Mouse (Mus musculus): ENCODE data around the gene Gm20388.

Gene Gm20388

GRCm38 (mm10) chr8:122467816-122468215, 2557.2 kb downstream of the Gm20388 start:
- DNase-seq (ENCODE audit: low spot score) = no peak

DNA sequence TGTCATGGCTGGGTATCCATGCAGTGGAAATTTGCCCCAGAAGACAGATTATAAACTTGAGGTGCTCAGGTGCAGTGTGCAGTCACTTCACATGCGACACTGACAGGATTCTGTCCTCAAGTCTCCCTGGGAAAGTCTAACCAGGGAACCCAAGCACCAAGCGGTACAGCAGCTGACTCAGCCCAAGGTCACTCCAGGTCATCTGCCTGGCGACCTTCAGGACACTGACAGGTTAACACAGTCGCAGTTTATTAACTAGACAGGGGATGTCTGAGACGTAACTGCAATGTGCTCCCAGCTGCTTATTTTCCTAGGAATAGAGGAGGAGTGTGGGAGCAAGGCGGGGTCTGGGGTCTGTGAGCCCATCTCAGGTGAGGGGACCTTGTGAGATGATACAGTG, 2558.8 kb downstream of the Gm20388 start:
- DNase-seq (ENCODE audit: low spot score) = no peak

DNA sequence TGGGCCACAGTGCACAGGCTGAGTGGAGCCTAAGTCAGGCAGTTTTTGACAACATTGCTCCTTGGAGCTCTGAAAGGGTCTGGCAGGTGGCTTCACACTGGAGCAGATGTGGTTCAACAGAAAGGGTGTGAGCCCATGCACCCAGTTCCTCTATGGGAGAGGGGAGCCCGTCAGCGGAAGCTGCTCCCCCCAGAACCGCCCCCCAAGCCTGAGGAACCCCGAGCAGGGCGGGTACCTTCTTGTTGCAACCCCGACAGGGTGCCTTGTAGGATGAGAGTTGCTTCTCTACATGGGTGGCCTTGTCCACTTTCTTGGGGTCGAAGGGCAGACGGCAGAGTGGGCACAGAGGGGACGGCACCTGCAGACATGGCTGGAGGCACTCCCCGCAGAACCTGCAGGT, 2559.3 kb downstream of the Gm20388 start:
- no peak for DNase-seq (ENCODE audit: low spot score)

GRCm38 (mm10) chr8:122470691-122471090, 2560.1 kb downstream of the Gm20388 start:
- no peak for DNase-seq (ENCODE audit: low spot score)

GRCm38 (mm10) chr8:122473911-122474421, 2563.3 kb downstream of the Gm20388 start:
- DNase-seq (ENCODE audit: low spot score) = no peak

DNA sequence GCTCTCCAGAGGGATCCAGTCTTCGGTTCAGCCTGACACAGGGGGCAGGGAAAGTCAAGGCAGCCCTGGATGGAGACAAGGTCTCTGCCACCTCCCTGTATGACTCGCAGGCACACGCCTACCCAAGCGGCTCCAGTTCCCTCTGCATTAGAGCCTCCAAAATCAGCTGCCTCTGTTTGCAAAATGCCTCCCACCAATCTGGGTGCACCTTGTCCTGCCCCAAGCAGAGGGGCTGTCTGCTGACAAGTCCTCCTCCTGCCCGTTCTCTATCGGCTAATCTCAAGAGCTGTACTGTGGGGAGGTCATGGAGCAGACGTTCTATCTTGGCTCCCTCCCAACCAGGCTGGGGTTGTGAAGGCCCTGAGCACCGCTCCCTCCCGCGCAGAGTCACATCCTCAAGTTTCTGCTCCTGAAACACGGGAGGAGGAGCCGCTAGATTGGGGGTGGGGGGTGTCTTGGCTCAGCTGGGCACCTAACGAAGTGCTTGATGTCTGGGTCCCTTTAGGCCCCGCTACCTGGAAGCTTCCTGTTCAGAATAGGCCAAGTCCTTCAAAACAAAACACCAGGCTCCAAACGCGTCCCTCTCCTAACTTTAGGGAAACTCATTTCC, 2564.4 kb downstream of the Gm20388 start:
- DNase-seq (ENCODE audit: low spot score) = peak; percentile 83

GRCm38 (mm10) chr8:122475580-122476320, 2565.1 kb downstream of the Gm20388 start, which contains the start of the genes Rnf166 and Ctu2:
TSS of gene Rnf166 (minus strand) at chr8:122476064.
TSS of gene Ctu2 (plus strand) at chr8:122476143.
- DNase-seq (ENCODE audit: low spot score) = peak; percentile 98

DNA sequence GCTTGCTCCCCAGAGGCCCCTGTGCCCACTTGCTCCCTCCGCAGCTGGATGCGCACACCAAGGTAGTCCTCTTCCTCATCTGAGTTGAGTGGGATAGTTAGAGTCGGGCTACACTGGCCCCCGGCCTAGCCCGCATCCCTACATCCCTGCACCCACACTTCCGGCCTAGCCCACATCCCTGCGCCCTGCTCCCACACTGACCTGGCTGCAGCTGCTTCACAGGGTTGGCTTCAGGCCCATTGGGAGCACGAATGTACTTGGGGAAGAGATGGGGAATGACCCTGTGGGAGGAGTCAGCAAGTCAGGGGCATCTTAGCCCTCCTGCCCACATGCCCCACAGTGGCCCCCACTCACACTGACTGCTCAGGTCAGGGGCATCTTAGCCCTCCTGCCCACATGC, 2571.8 kb downstream of the Gm20388 start:
- DNase-seq (ENCODE audit: low spot score) = no peak

- no peak for DNase-seq (ENCODE audit: low spot score)
Measured at GRCm38 (mm10) chr8:122483877-122484276, 2573.2 kb downstream of the Gm20388 start.

DNA sequence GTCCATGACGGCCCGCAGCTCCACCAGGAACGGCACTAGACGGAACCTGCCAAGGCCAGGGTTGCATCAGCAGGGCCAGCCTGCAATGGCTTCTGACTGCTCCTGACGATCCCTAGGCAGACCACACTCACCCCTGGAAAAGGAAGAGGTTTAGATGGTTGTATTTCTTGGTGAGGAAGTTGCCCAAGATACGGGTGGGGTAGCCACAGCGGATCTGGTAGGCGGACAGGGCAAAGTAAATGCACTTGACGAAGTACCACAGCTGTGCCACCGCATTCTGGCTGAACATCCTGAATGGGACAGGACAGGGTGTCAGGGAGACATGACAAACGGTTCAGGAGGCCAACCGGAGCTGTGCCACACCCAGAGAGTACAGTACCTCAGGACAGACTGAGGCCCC, 2574.2 kb downstream of the Gm20388 start:
- no peak for DNase-seq (ENCODE audit: low spot score)

- no peak for DNase-seq (ENCODE audit: low spot score)
Measured at GRCm38 (mm10) chr8:122488387-122488786, 2577.7 kb downstream of the Gm20388 start.

GRCm38 (mm10) chr8:122497016-122497734, 2586.5 kb downstream of the Gm20388 start:
- no peak for DNase-seq (ENCODE audit: low spot score)

DNA sequence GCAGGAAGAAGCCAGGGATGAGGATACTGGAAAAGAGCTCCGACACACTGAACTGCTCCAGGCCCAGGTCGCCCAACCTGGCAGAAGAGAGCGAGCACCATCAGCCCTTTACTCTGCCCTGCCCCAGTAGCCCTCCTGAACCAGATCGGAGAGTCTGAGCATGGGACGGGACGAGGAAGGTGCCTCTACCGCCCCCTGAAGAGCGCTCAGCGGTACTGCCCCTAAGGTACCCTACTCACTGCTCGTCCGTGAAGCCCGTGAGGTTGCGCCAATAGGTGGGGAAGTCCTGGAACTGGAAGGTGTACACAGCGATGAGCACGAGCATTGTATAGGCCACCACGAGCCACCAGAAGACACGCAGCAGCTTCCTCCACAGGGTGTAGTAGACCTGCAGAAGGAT, 2587.3 kb downstream of the Gm20388 start:
- no peak for DNase-seq (ENCODE audit: low spot score)

GRCm38 (mm10) chr8:122500856-122501255, 2590.2 kb downstream of the Gm20388 start:
- peak; percentile 93 for DNase-seq (ENCODE audit: low spot score)

- DNase-seq (ENCODE audit: low spot score) = no peak
Measured at GRCm38 (mm10) chr8:122511552-122511951, 2600.9 kb downstream of the Gm20388 start.

GRCm38 (mm10) chr8:122512392-122512791, 2601.8 kb downstream of the Gm20388 start:
- DNase-seq (ENCODE audit: low spot score) = no peak

- DNase-seq (ENCODE audit: low spot score) = no peak
Measured at GRCm38 (mm10) chr8:122515699-122516098, 2605.1 kb downstream of the Gm20388 start.

DNA sequence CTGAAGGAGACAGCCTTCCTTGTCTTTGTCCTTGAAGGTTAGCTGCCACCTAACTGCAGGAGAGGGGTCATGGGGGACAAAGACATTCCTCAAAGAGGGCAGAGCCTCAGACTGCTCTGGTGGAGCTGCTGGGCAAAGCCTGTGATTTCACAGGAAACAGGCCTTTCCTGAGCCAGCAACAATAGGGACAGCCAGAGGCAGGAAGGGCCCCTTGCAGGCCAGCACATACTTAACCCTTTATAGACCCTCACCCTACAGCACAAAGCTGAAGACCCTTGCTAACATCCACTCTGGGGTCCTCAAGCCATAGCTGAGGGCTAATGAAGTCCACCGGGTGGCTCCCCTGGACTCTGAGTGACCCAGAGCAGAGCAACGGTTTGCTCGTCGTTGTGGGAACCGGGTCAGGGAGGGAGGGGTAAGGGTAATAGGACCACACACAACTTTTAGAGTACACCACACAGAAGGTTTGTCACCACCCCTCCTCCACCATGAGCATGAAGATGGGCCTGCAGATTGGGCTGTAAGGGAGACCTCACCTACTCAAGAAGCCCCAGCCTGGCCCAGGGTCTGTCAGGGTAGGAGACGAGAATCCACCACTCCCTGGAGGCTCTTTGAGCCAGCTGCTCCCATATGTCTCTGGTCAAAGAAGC, 2607.0 kb downstream of the Gm20388 start:
- DNase-seq (ENCODE audit: low spot score) = peak; percentile 35

- no peak for DNase-seq (ENCODE audit: low spot score)
Measured at GRCm38 (mm10) chr8:122520611-122521010, 2610.0 kb downstream of the Gm20388 start.

GRCm38 (mm10) chr8:122522796-122523651, 2612.4 kb downstream of the Gm20388 start:
- DNase-seq (ENCODE audit: low spot score) = peak; percentile 51

Data from MN1 (cell line).